Comparison of ENCODE assay signal across 7 mouse cellular contexts in genomic region chr1:75504256-75505045, GRCm38 (mm10). TPM values are rescaled to one million over a fixed set of nuclear protein-coding genes. Genes with fewer than 3 reads are reported as not detected.
DNase-seq lines count a peak whose midpoint lies in the region; ATAC-seq and TF ChIP-seq lines count a peak whose summit lies in the region.

No protein-coding gene starts in this region.

- 52% methylated on average over 9 of the region's 9 CpGs for WGBS in kidney, postnatal 0 days
- WGBS in kidney, adult 2 months = 79% methylated on average over 9 of the region's 9 CpGs
- 68% methylated on average over 9 of the region's 9 CpGs for WGBS in forebrain, embryonic 10.5 days
- WGBS in intestine, embryonic 16.5 days = 60% methylated on average over 9 of the region's 9 CpGs
- WGBS in neural tube, embryonic 12.5 days = 66% methylated on average over 9 of the region's 9 CpGs

- ATAC-seq in kidney, postnatal 0 days (replicated peaks; ENCODE audit: low FRiP score, low read depth) = no peak
- ATAC-seq in intestine, embryonic 16.5 days = no peak
- no peak for ATAC-seq in neural tube, embryonic 12.5 days (ENCODE audit: low FRiP score, low read depth)
- no peak for ATAC-seq in granulocyte monocyte progenitor cell, adult 5-6 weeks (replicated peaks; ENCODE audit: poor library complexity, severe bottlenecking)

- no peaks in the 10 kb centered on the region for H3K27me3 ChIP-seq in kidney, postnatal 0 days (ENCODE audit: insufficient read depth, low read length)
- H3K27me3 ChIP-seq in kidney, adult 2 months (replicated peaks; ENCODE audit: control insufficient read depth, insufficient read depth, low read length) = no peaks in the 10 kb centered on the region
- H3K27me3 ChIP-seq in forebrain, embryonic 10.5 days (ENCODE audit: poor library complexity, severe bottlenecking) = peaks cover 58% of the 10 kb centered on the region
- no peaks in the 10 kb centered on the region for H3K27me3 ChIP-seq in intestine, embryonic 16.5 days (replicated peaks; ENCODE audit: control insufficient read depth, insufficient read depth, low read length)
- H3K27me3 ChIP-seq in neural tube, embryonic 12.5 days (replicated peaks) = peaks cover 22% of the 10 kb centered on the region

- TF ChIP-seq POLR2A in kidney, adult 2 months (IDR thresholded peaks at IDR 0.05; ENCODE audit: low read depth, low read length) = no peak

- peak overlapping the region; percentile 86 for H3K4me3 ChIP-seq in kidney, postnatal 0 days (replicated peaks; ENCODE audit: low read depth, low read length)
- H3K4me3 ChIP-seq in kidney, adult 2 months (ENCODE audit: insufficient read depth, low read depth, low read length) = no peak overlapping the region; the same call in 1 of the 2 replicates
- H3K4me3 ChIP-seq in forebrain, embryonic 10.5 days = peak overlapping the region; percentile 90
- H3K4me3 ChIP-seq in intestine, embryonic 16.5 days (ENCODE audit: low read length) = peak overlapping the region; percentile 72
- H3K4me3 ChIP-seq in neural tube, embryonic 12.5 days = peak overlapping the region; percentile 77

- H3K9me3 ChIP-seq in kidney, postnatal 0 days (replicated peaks; ENCODE audit: low read length) = no peaks in the 10 kb centered on the region
- no peaks in the 10 kb centered on the region for H3K9me3 ChIP-seq in forebrain, embryonic 10.5 days
- H3K9me3 ChIP-seq in intestine, embryonic 16.5 days (ENCODE audit: control insufficient read depth, low read length) = no peaks in the 10 kb centered on the region
- H3K9me3 ChIP-seq in neural tube, embryonic 12.5 days = no peaks in the 10 kb centered on the region

- H3K4me2 ChIP-seq in kidney, postnatal 0 days (ENCODE audit: low read length) = peak overlapping the region; percentile 68
- peak overlapping the region; percentile 97 for H3K4me2 ChIP-seq in intestine, embryonic 16.5 days (ENCODE audit: low read depth, low read length)
- H3K4me2 ChIP-seq in neural tube, embryonic 12.5 days (replicated peaks) = peak overlapping the region; percentile 94

- peaks cover 9% of the 10 kb centered on the region; the same call in 1 of the 2 replicates for H3K4me1 ChIP-seq in kidney, postnatal 0 days (replicated peaks; ENCODE audit: insufficient read depth, low read length)
- H3K4me1 ChIP-seq in kidney, adult 2 months (ENCODE audit: control insufficient read depth, insufficient read depth, low read length) = no peaks in the 10 kb centered on the region
- H3K4me1 ChIP-seq in forebrain, embryonic 10.5 days = peaks cover 56% of the 10 kb centered on the region
- H3K4me1 ChIP-seq in intestine, embryonic 16.5 days (ENCODE audit: control insufficient read depth, insufficient read depth, low read length) = peaks cover 33% of the 10 kb centered on the region
- peaks cover 21% of the 10 kb centered on the region for H3K4me1 ChIP-seq in neural tube, embryonic 12.5 days

- DNase-seq in kidney, postnatal 0 days (ENCODE audit: low spot score) = no peak
- DNase-seq in kidney, adult 2 months = no peak
- no peak for DNase-seq in forebrain, embryonic 10.5 days (ENCODE audit: extremely low spot score, low spot score)
- no peak for DNase-seq in urinary bladder, postnatal 4 days (ENCODE audit: low spot score in 2 of 2)

- TF ChIP-seq CTCF in kidney, postnatal 0 days (IDR thresholded peaks at IDR 0.05; ENCODE audit: low read depth) = no peak
- TF ChIP-seq CTCF in kidney, adult 2 months (conservative IDR thresholded peaks at IDR 0.05; ENCODE audit: insufficient read depth, insufficient read length, low read depth, low read length) = no peak

- 0 out of 2 replicates have a peak, but pooled peaks cover 18% of the 10 kb centered on the region for H3K36me3 ChIP-seq in kidney, postnatal 0 days (ENCODE audit: insufficient read depth, low read length)
- H3K36me3 ChIP-seq in kidney, adult 2 months (ENCODE audit: control insufficient read depth, insufficient read depth, low read length) = no peaks in the 10 kb centered on the region
- peaks cover 46% of the 10 kb centered on the region for H3K36me3 ChIP-seq in forebrain, embryonic 10.5 days (replicated peaks)
- H3K36me3 ChIP-seq in intestine, embryonic 16.5 days (ENCODE audit: control insufficient read depth, insufficient read depth, low read length) = peaks cover 16% of the 10 kb centered on the region
- H3K36me3 ChIP-seq in neural tube, embryonic 12.5 days = peaks cover 30% of the 10 kb centered on the region

- peak overlapping the region; percentile 94; the same call in 1 of the 2 replicates for H3K9ac ChIP-seq in kidney, postnatal 0 days (ENCODE audit: low read depth, low read length)
- H3K9ac ChIP-seq in intestine, embryonic 16.5 days (ENCODE audit: low read depth, low read length) = peak overlapping the region; percentile 94
- H3K9ac ChIP-seq in neural tube, embryonic 12.5 days = peak overlapping the region; percentile 92

- no peak overlapping the region for H3K27ac ChIP-seq in kidney, postnatal 0 days
- no peak overlapping the region for H3K27ac ChIP-seq in kidney, adult 2 months (ENCODE audit: insufficient read depth, low read depth, low read length)
- H3K27ac ChIP-seq in forebrain, embryonic 10.5 days = no peak overlapping the region
- H3K27ac ChIP-seq in intestine, embryonic 16.5 days (ENCODE audit: low read length) = no peak overlapping the region
- H3K27ac ChIP-seq in neural tube, embryonic 12.5 days = no peak overlapping the region

RNA-seq across cellular contexts. Expression of gene Obsl1, which starts 1.8 kb away (rescaled TPM):
- polyA plus RNA-seq in kidney, postnatal 0 days (2015; fragmentation: Nextera tagmentation; extraction: Ambion mirVana) = 35.0 and 42.6 TPM in 2 replicates
- 6.4 and 8.9 TPM in 2 replicates for polyA plus RNA-seq in kidney, adult 2 months (2012; rRNA removed)
- 34.5 and 35.8 TPM in 2 replicates for polyA plus RNA-seq in forebrain, embryonic 10.5 days (2016; fragmentation: Nextera tagmentation; extraction: Ambion mirVana)
- 38.7 and 42.7 TPM in 2 replicates for polyA plus RNA-seq in intestine, embryonic 16.5 days (2015; fragmentation: Nextera tagmentation; extraction: Ambion mirVana)
- polyA plus RNA-seq in neural tube, embryonic 12.5 days (2016; fragmentation: Nextera tagmentation; extraction: Ambion mirVana) = 49.0 and 50.6 TPM in 2 replicates
- not detected in 2 replicates for total RNA-seq in granulocyte monocyte progenitor cell, adult 5-6 weeks (2014; fragmentation: Nextera tagmentation)
- not detected in 2 replicates for total RNA-seq in granulocyte monocyte progenitor cell, adult 5-6 weeks (2017)

RNA-seq across cellular contexts. Expression of gene Inha, which starts 2.4 kb away (rescaled TPM):
- polyA plus RNA-seq in kidney, postnatal 0 days (2015; fragmentation: Nextera tagmentation; extraction: Ambion mirVana) = 2.8 and 3.5 TPM in 2 replicates
- polyA plus RNA-seq in kidney, adult 2 months (2012; rRNA removed) = 3.9 and 6.5 TPM in 2 replicates
- polyA plus RNA-seq in forebrain, embryonic 10.5 days (2016; fragmentation: Nextera tagmentation; extraction: Ambion mirVana) = 2.7 and 2.9 TPM in 2 replicates
- 6.6 and 7.3 TPM in 2 replicates for polyA plus RNA-seq in intestine, embryonic 16.5 days (2015; fragmentation: Nextera tagmentation; extraction: Ambion mirVana)
- polyA plus RNA-seq in neural tube, embryonic 12.5 days (2016; fragmentation: Nextera tagmentation; extraction: Ambion mirVana) = 7.3 and 10.0 TPM in 2 replicates
- total RNA-seq in granulocyte monocyte progenitor cell, adult 5-6 weeks (2014; fragmentation: Nextera tagmentation) = not detected in 2 replicates
- not detected in 2 replicates for total RNA-seq in granulocyte monocyte progenitor cell, adult 5-6 weeks (2017)

RNA-seq across cellular contexts. Expression of gene Stk11ip, which starts 16.9 kb away (rescaled TPM):
- 14.9 and 15.0 TPM in 2 replicates for polyA plus RNA-seq in kidney, postnatal 0 days (2015; fragmentation: Nextera tagmentation; extraction: Ambion mirVana)
- polyA plus RNA-seq in kidney, adult 2 months (2012; rRNA removed) = 15.5 and 21.0 TPM in 2 replicates
- polyA plus RNA-seq in forebrain, embryonic 10.5 days (2016; fragmentation: Nextera tagmentation; extraction: Ambion mirVana) = 33.2 and 33.5 TPM in 2 replicates
- 16.6 and 17.8 TPM in 2 replicates for polyA plus RNA-seq in intestine, embryonic 16.5 days (2015; fragmentation: Nextera tagmentation; extraction: Ambion mirVana)
- polyA plus RNA-seq in neural tube, embryonic 12.5 days (2016; fragmentation: Nextera tagmentation; extraction: Ambion mirVana) = 24.8 and 27.1 TPM in 2 replicates
- 15.4 and 17.3 TPM in 2 replicates for total RNA-seq in granulocyte monocyte progenitor cell, adult 5-6 weeks (2014; fragmentation: Nextera tagmentation)
- total RNA-seq in granulocyte monocyte progenitor cell, adult 5-6 weeks (2017) = 7.9 and 23.2 TPM in 2 replicates

RNA-seq across cellular contexts. Expression of gene Tmem198, which starts 25.1 kb away (rescaled TPM):
- 0.61 and 1.3 TPM in 2 replicates for polyA plus RNA-seq in kidney, postnatal 0 days (2015; fragmentation: Nextera tagmentation; extraction: Ambion mirVana)
- 1.3 and 1.8 TPM in 2 replicates for polyA plus RNA-seq in kidney, adult 2 months (2012; rRNA removed)
- 4.5 and 6.1 TPM in 2 replicates for polyA plus RNA-seq in forebrain, embryonic 10.5 days (2016; fragmentation: Nextera tagmentation; extraction: Ambion mirVana)
- 1.5 and 1.9 TPM in 2 replicates for polyA plus RNA-seq in intestine, embryonic 16.5 days (2015; fragmentation: Nextera tagmentation; extraction: Ambion mirVana)
- 28.9 and 30.4 TPM in 2 replicates for polyA plus RNA-seq in neural tube, embryonic 12.5 days (2016; fragmentation: Nextera tagmentation; extraction: Ambion mirVana)
- not detected in 2 replicates for total RNA-seq in granulocyte monocyte progenitor cell, adult 5-6 weeks (2014; fragmentation: Nextera tagmentation)
- total RNA-seq in granulocyte monocyte progenitor cell, adult 5-6 weeks (2017) = not detected in 2 replicates

RNA-seq across cellular contexts. Expression of gene Chpf, which starts 25.3 kb away (rescaled TPM):
- 37.1 and 38.3 TPM in 2 replicates for polyA plus RNA-seq in kidney, postnatal 0 days (2015; fragmentation: Nextera tagmentation; extraction: Ambion mirVana)
- polyA plus RNA-seq in kidney, adult 2 months (2012; rRNA removed) = 31.6 and 51.9 TPM in 2 replicates
- polyA plus RNA-seq in forebrain, embryonic 10.5 days (2016; fragmentation: Nextera tagmentation; extraction: Ambion mirVana) = 20.1 and 20.5 TPM in 2 replicates
- polyA plus RNA-seq in intestine, embryonic 16.5 days (2015; fragmentation: Nextera tagmentation; extraction: Ambion mirVana) = 25.2 and 28.8 TPM in 2 replicates
- polyA plus RNA-seq in neural tube, embryonic 12.5 days (2016; fragmentation: Nextera tagmentation; extraction: Ambion mirVana) = 43.6 and 43.7 TPM in 2 replicates
- 2.5 TPM in 1 of 2 replicates, not detected in the other for total RNA-seq in granulocyte monocyte progenitor cell, adult 5-6 weeks (2014; fragmentation: Nextera tagmentation)
- total RNA-seq in granulocyte monocyte progenitor cell, adult 5-6 weeks (2017) = 0.62 and 1.0 TPM in 2 replicates
